Mouse (Mus musculus): ENCODE measurements around the gene Trpm1. TPM values are rescaled to one million over a fixed set of nuclear protein-coding genes. Genes with fewer than 3 reads are reported as not detected.
"Not testable (repeated sequence)": the region's sequence is repeated elsewhere in the genome, so short reads cannot be mapped to it uniquely, and the experiment has no call there.

Gene Trpm1
- 1.7 TPM in 2 replicates for polyA plus RNA-seq (2014; fragmentation: Nextera tagmentation; extraction: Ambion mirVana)

GRCm38 (mm10) chr7:64153535-64153934 lies at the start of gene Trpm1:
TSS of gene Trpm1 (plus strand) at chr7:64153835.
- Histone ChIP-seq H3K36me3 (ENCODE audit: control insufficient read depth, insufficient read depth, low read length) (no peaks in the 10 kb centered on the region), H3K4me2 (ENCODE audit: low read depth, severe bottlenecking) (no peak within 1 kb of the TSS), H3K9ac (ENCODE audit: low read length) (no peak within 1 kb of the TSS), H3K4me3 (ENCODE audit: low read depth, low read length) (no peak within 1 kb of the TSS), H3K9me3 (ENCODE audit: control insufficient read depth, low read length) (no peaks in the 10 kb centered on the region), H3K27ac (replicated peaks; ENCODE audit: low read depth, low read length) (no peak within 1 kb of the TSS), H3K27me3 (ENCODE audit: control insufficient read depth, insufficient read depth, low read length) (no peaks in the 10 kb centered on the region), H3K4me1 (ENCODE audit: control insufficient read depth, insufficient read depth, low read length) (no peaks in the 10 kb centered on the region)
- DNase-seq (ENCODE audit: low spot score) (no peak), ATAC-seq (ENCODE audit: insufficient number of reproducible peaks, low FRiP score, low TSS enrichment, low read depth) (no peak)
- 85% methylated on average over 2 of the region's 2 CpGs for WGBS

GRCm38 (mm10) chr7:64122131-64122715 lies 31.4 kb upstream of the Trpm1 start:
- no peaks in the 10 kb centered on the region for H3K36me3 ChIP-seq (ENCODE audit: control insufficient read depth, insufficient read depth, low read length)
- DNase-seq (ENCODE audit: low spot score) (no peak), ATAC-seq (ENCODE audit: insufficient number of reproducible peaks, low FRiP score, low TSS enrichment, low read depth) (no peak)
- H3K9ac ChIP-seq (ENCODE audit: low read length), result no peak overlapping the region
- H3K4me1 ChIP-seq (ENCODE audit: control insufficient read depth, insufficient read depth, low read length), result no peaks in the 10 kb centered on the region
- H3K27me3 ChIP-seq (ENCODE audit: control insufficient read depth, insufficient read depth, low read length), result no peaks in the 10 kb centered on the region
- no peak overlapping the region for H3K27ac ChIP-seq (replicated peaks; ENCODE audit: low read depth, low read length)
- no peak overlapping the region for H3K4me2 ChIP-seq (ENCODE audit: low read depth, severe bottlenecking)
- H3K9me3 ChIP-seq (ENCODE audit: control insufficient read depth, low read length), result no peaks in the 10 kb centered on the region
- H3K4me3 ChIP-seq (ENCODE audit: low read depth, low read length), result no peak overlapping the region
- 91% methylated on average over 9 of the region's 9 CpGs for WGBS

DNA sequence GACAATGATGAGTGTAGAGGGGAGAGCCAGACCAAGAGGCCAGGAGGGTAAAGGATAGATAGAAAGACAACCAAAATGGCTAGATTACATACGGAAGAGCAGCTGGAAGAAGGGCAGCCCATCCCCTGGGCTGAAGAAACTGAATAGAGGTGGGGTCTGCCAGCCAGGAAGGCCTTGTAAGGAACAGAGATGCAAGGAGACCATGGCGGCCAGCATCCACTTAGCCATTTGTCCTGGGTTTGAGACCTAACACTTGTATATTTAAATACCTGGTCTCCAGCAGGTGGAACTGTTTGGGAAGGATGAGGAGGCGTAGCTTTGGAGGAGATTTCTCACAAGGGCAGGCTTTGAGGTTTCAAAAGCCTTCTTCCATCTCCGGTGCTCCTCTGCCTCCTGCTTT lies 29.9 kb upstream of the Trpm1 start:
- H3K4me3 ChIP-seq (ENCODE audit: low read depth, low read length), result no peak overlapping the region
- no peaks in the 10 kb centered on the region for H3K36me3 ChIP-seq (ENCODE audit: control insufficient read depth, insufficient read depth, low read length)
- 84% methylated on average over 4 of the region's 4 CpGs for WGBS
- H3K9ac ChIP-seq (ENCODE audit: low read length), result no peak overlapping the region
- H3K4me2 ChIP-seq (ENCODE audit: low read depth, severe bottlenecking), result no peak overlapping the region
- ATAC-seq (ENCODE audit: insufficient number of reproducible peaks, low FRiP score, low TSS enrichment, low read depth), result no peak
- H3K9me3 ChIP-seq (ENCODE audit: control insufficient read depth, low read length), result no peaks in the 10 kb centered on the region
- H3K4me1 ChIP-seq (ENCODE audit: control insufficient read depth, insufficient read depth, low read length), result no peaks in the 10 kb centered on the region
- H3K27ac ChIP-seq (replicated peaks; ENCODE audit: low read depth, low read length), result no peak overlapping the region
- no peaks in the 10 kb centered on the region for H3K27me3 ChIP-seq (ENCODE audit: control insufficient read depth, insufficient read depth, low read length)
- DNase-seq (ENCODE audit: low spot score), result no peak

DNA sequence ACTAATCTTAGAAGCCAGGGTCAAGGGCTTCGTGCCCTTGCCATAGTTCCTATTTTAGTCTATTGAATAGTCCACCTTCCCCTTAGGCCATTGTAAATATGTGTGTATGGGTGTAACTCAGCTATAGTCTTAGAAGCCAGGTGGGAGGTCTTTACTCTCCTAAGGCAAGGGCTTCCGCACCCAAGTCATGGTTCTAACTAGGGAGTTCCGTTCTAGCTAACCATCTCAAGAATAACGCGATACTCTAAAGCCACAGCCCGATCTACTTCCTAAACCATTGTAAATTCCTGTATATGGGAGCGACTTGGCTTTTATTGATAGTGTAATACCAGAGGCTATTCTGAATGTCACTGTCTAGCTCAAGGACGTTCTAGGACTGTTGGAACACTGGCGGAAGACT lies 27.6 kb upstream of the Trpm1 start:
- WGBS, result 92% methylated on average over 8 of the region's 9 CpGs

DNA sequence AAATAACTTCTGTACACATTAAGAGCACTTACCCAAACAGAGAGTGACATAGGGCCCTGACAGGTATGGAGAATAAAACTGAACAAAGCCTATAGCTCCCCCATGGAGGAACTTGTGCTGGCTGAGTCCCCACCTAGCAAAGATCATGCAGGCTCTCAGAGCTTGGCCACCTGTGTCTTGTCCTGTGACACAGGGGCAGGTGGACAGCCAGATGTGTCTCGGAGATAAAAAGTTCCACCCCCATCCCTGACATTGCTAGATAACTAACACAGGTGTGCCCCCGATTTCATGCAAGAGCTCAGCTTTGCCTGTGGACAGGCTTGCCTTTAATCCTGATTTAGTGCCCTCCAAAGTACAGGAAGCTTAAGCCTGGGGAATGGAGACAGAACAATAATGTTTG lies 13.8 kb upstream of the Trpm1 start:
- Histone ChIP-seq H3K4me3 (ENCODE audit: low read depth, low read length) (no peak overlapping the region), H3K27me3 (ENCODE audit: control insufficient read depth, insufficient read depth, low read length) (no peaks in the 10 kb centered on the region), H3K4me1 (ENCODE audit: control insufficient read depth, insufficient read depth, low read length) (no peaks in the 10 kb centered on the region), H3K27ac (replicated peaks; ENCODE audit: low read depth, low read length) (no peak overlapping the region), H3K9me3 (ENCODE audit: control insufficient read depth, low read length) (no peaks in the 10 kb centered on the region), H3K4me2 (ENCODE audit: low read depth, severe bottlenecking) (no peak overlapping the region), H3K36me3 (ENCODE audit: control insufficient read depth, insufficient read depth, low read length) (no peaks in the 10 kb centered on the region), H3K9ac (ENCODE audit: low read length) (no peak overlapping the region)
- DNase-seq (ENCODE audit: low spot score), result no peak
- ATAC-seq (ENCODE audit: insufficient number of reproducible peaks, low FRiP score, low TSS enrichment, low read depth), result no peak
- 92% methylated on average over 2 of the region's 2 CpGs for WGBS

More for the DNA sequence above, 27.6 kb upstream of the Trpm1 start:
- H3K4me3 ChIP-seq (ENCODE audit: low read depth, low read length); H3K36me3 ChIP-seq (ENCODE audit: control insufficient read depth, insufficient read depth, low read length); H3K27me3 ChIP-seq (ENCODE audit: control insufficient read depth, insufficient read depth, low read length); H3K27ac ChIP-seq (replicated peaks; ENCODE audit: low read depth, low read length); H3K9ac ChIP-seq (ENCODE audit: low read length); H3K9me3 ChIP-seq (ENCODE audit: control insufficient read depth, low read length); DNase-seq (ENCODE audit: low spot score); H3K4me2 ChIP-seq (ENCODE audit: low read depth, severe bottlenecking); ATAC-seq (ENCODE audit: insufficient number of reproducible peaks, low FRiP score, low TSS enrichment, low read depth); H3K4me1 ChIP-seq (ENCODE audit: control insufficient read depth, insufficient read depth, low read length): not testable (repeated sequence)

- no peak for ATAC-seq (ENCODE audit: insufficient number of reproducible peaks, low FRiP score, low TSS enrichment, low read depth)
- Histone ChIP-seq H3K9ac (ENCODE audit: low read length) (no peak overlapping the region), H3K27me3 (ENCODE audit: control insufficient read depth, insufficient read depth, low read length) (no peaks in the 10 kb centered on the region), H3K9me3 (ENCODE audit: control insufficient read depth, low read length) (no peaks in the 10 kb centered on the region), H3K27ac (replicated peaks; ENCODE audit: low read depth, low read length) (no peak overlapping the region), H3K4me1 (ENCODE audit: control insufficient read depth, insufficient read depth, low read length) (no peaks in the 10 kb centered on the region), H3K4me2 (ENCODE audit: low read depth, severe bottlenecking) (no peak overlapping the region), H3K4me3 (ENCODE audit: low read depth, low read length) (no peak overlapping the region), H3K36me3 (ENCODE audit: control insufficient read depth, insufficient read depth, low read length) (no peaks in the 10 kb centered on the region)
- whole genome bisulfite sequencing, result 93% methylated on average over 19 of the region's 19 CpGs
- no peak for DNase-seq (ENCODE audit: low spot score)
Measured at GRCm38 (mm10) chr7:64141301-64142032, 12.2 kb upstream of the Trpm1 start.

DNA sequence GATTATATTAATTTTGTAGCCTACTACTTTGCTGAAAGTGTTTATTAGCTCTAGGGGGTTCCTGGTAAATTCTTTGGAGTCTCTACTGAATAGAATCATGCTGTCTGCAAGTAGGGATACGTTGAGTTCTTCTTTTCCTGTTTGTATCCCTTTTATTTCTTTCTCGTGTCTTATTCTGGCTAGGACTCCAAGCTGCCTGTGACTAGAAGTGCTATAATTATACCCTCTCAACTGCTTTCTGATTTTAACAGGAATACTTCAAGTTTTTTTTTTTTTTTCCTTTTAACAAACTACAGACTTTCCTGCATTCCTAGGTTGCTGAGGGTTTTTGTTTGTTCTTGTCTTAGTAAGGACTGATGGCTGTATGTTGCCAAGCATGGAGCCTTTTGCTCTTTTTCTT lies 4.3 kb upstream of the Trpm1 start:
- ATAC-seq (ENCODE audit: insufficient number of reproducible peaks, low FRiP score, low TSS enrichment, low read depth), result no peak
- no peak for DNase-seq (ENCODE audit: low spot score)

GRCm38 (mm10) chr7:64149747-64150146 lies 3.9 kb upstream of the Trpm1 start:
- H3K9me3 ChIP-seq (ENCODE audit: control insufficient read depth, low read length), result no peaks in the 10 kb centered on the region
- no peaks in the 10 kb centered on the region for H3K4me1 ChIP-seq (ENCODE audit: control insufficient read depth, insufficient read depth, low read length)
- no peaks in the 10 kb centered on the region for H3K36me3 ChIP-seq (ENCODE audit: control insufficient read depth, insufficient read depth, low read length)
- no peak overlapping the region for H3K9ac ChIP-seq (ENCODE audit: low read length)
- 47% methylated on average over 2 of the region's 2 CpGs for WGBS
- ATAC-seq (ENCODE audit: insufficient number of reproducible peaks, low FRiP score, low TSS enrichment, low read depth), result no peak
- H3K4me3 ChIP-seq (ENCODE audit: low read depth, low read length), result no peak overlapping the region
- no peaks in the 10 kb centered on the region for H3K27me3 ChIP-seq (ENCODE audit: control insufficient read depth, insufficient read depth, low read length)
- DNase-seq (ENCODE audit: low spot score), result no peak
- no peak overlapping the region for H3K27ac ChIP-seq (replicated peaks; ENCODE audit: low read depth, low read length)
- no peak overlapping the region for H3K4me2 ChIP-seq (ENCODE audit: low read depth, severe bottlenecking)

More for the DNA sequence above, 4.3 kb upstream of the Trpm1 start:
- Histone ChIP-seq H3K9me3 (ENCODE audit: control insufficient read depth, low read length) (no peaks in the 10 kb centered on the region), H3K36me3 (ENCODE audit: control insufficient read depth, insufficient read depth, low read length) (no peaks in the 10 kb centered on the region), H3K9ac (ENCODE audit: low read length) (no peak overlapping the region), H3K4me1 (ENCODE audit: control insufficient read depth, insufficient read depth, low read length) (no peaks in the 10 kb centered on the region), H3K4me2 (ENCODE audit: low read depth, severe bottlenecking) (no peak overlapping the region), H3K27ac (replicated peaks; ENCODE audit: low read depth, low read length) (no peak overlapping the region), H3K27me3 (ENCODE audit: control insufficient read depth, insufficient read depth, low read length) (no peaks in the 10 kb centered on the region), H3K4me3 (ENCODE audit: low read depth, low read length) (no peak overlapping the region)
- 68% methylated on average over 2 of the region's 2 CpGs for WGBS

Measured in limb, embryonic 11.5 days (tissue).